Mouse (Mus musculus) frontal cortex, adult (tissue): ENCODE measurements around the gene Zfp597.
"Not testable (repeated sequence)": the region's sequence is repeated elsewhere in the genome, so short reads cannot be mapped to it uniquely, and the experiment has no call there.

Experiments used
- ATAC-seq: cut with Nextera tagmentation; 2 replicates; pipeline ENCODE4 v1.9.2; 2017; ENCODE audit warnings: mild to moderate bottlenecking, moderate library complexity, mixed read lengths; ENCODE audit not compliant: low TSS enrichment

Gene Zfp597

GRCm38 (mm10) chr16:3859254-3859653 lies 25.1 kb downstream of the Zfp597 start:
- no peak for ATAC-seq

- no peak for ATAC-seq
Measured at GRCm38 (mm10) chr16:3855776-3856175, 28.6 kb downstream of the Zfp597 start.

- ATAC-seq: no peak
Measured at GRCm38 (mm10) chr16:3854437-3855182, 29.8 kb downstream of the Zfp597 start.

GRCm38 (mm10) chr16:3852586-3852985 lies 31.8 kb downstream of the Zfp597 start:
- ATAC-seq: no peak

GRCm38 (mm10) chr16:3851301-3851700 lies 33.1 kb downstream of the Zfp597 start:
- ATAC-seq: not testable (repeated sequence)

GRCm38 (mm10) chr16:3848416-3848815 lies 35.9 kb downstream of the Zfp597 start:
- ATAC-seq: no peak

GRCm38 (mm10) chr16:3847871-3848270 lies 36.5 kb downstream of the Zfp597 start:
- ATAC-seq: no peak

GRCm38 (mm10) chr16:3846711-3847518 lies 37.4 kb downstream of the Zfp597 start, which contains the start of gene Zfp174:
Gene Zfp174 (plus strand): TSS chr16:3847268.
- ATAC-seq: peak; percentile 100

- ATAC-seq: no peak
Measured at GRCm38 (mm10) chr16:3843796-3844195, 40.6 kb downstream of the Zfp597 start.

GRCm38 (mm10) chr16:3842989-3843388 lies 41.4 kb downstream of the Zfp597 start:
- no peak for ATAC-seq

- ATAC-seq: no peak
Measured at GRCm38 (mm10) chr16:3839157-3839885, 45.0 kb downstream of the Zfp597 start.

- ATAC-seq: no peak
Measured at GRCm38 (mm10) chr16:3835461-3835860, 48.9 kb downstream of the Zfp597 start.

GRCm38 (mm10) chr16:3830588-3831109 lies 53.7 kb downstream of the Zfp597 start, which contains the start of gene Olfr15:
Gene Olfr15 (plus strand): TSS chr16:3830878.
- no peak for ATAC-seq

- ATAC-seq: no peak
Measured at GRCm38 (mm10) chr16:3829727-3830126, 54.6 kb downstream of the Zfp597 start.

GRCm38 (mm10) chr16:3828021-3828420 lies 56.3 kb downstream of the Zfp597 start:
- ATAC-seq: no peak

GRCm38 (mm10) chr16:3820202-3820601 lies 64.2 kb downstream of the Zfp597 start:
- no peak for ATAC-seq

GRCm38 (mm10) chr16:3814667-3815066 lies 69.7 kb downstream of the Zfp597 start:
- ATAC-seq: not testable (repeated sequence)
